Mouse (Mus musculus): Measurements from ENCODE around the gene Spop. TPM values are rescaled to one million over a fixed set of nuclear protein-coding genes. Genes with fewer than 3 reads are reported as not detected.

Gene Spop
- polyA plus RNA-seq (2021; fragmentation: Nextera tagmentation): 104 and 119 TPM in 2 replicates
- long read RNA-seq, experiment 1, transcript Spop-201 (10 exons, 3,063 nt): major isoform, 224 of 375 reads
- long read RNA-seq, experiment 1, transcript Spop-202 (11 exons, 2,881 nt): minor isoform, 69 of 375 reads
- long read RNA-seq, experiment 1, partial matches to known transcripts: 52 of 375 reads
- long read RNA-seq, experiment 1, other reads (novel, unspliced or antisense): 30 of 375 reads
- long read RNA-seq, experiment 2, transcript Spop-201 (10 exons, 3,063 nt): major isoform, 1,032 of 1,371 reads
- long read RNA-seq, experiment 2, transcript Spop-202 (11 exons, 2,881 nt): minor isoform, 200 of 1,371 reads
- long read RNA-seq, experiment 2, partial matches to known transcripts: 64 of 1,371 reads
- long read RNA-seq, experiment 2, other reads (novel, unspliced or antisense): 75 of 1,371 reads

DNA sequence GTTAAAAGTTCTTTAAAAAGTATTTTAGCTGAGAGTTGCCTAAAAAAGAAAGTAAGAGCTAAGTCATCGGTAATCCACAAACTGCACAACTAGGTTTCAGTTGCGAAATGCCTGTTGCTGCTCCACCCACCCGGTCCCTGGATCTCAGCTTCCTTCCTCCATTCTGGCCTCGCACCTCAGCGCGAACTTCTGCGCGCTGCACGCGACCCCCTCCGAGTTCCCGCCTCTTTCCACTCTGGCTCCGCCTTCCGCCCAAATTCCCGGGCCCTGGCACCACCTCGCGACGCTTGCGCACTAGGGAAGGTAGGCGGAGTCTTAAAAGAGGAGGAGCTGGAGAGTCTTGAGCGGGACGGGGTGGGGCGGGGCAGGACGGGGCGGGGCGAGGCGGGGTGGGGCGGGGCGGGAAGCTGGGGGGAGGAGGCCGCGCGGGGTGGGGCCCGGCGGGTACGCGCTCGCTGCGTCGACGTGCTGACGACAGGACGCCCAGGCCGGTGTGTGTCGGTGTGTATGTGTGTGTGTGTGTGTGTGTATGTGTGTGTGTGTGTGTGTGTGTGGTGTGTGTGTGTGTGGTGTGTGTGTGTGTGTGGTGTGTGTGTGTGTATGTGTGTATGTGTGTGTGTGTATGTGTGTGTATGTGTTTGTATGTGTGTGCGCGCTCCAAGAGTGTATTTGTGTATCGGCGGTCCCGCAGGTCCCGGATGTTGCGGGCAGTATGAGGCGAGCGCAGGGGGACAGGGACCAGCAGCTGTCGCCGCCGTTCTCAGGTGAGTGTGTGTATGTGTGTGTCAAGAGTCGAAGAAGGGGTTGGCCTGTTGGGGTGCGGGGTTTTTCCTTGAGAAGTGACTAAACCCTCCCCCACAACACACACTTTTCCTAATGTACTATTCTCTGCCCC is at the start of gene Spop:
Spop (plus strand) TSS at position 440 of the 895 bp plus-strand sequence.

DNA sequence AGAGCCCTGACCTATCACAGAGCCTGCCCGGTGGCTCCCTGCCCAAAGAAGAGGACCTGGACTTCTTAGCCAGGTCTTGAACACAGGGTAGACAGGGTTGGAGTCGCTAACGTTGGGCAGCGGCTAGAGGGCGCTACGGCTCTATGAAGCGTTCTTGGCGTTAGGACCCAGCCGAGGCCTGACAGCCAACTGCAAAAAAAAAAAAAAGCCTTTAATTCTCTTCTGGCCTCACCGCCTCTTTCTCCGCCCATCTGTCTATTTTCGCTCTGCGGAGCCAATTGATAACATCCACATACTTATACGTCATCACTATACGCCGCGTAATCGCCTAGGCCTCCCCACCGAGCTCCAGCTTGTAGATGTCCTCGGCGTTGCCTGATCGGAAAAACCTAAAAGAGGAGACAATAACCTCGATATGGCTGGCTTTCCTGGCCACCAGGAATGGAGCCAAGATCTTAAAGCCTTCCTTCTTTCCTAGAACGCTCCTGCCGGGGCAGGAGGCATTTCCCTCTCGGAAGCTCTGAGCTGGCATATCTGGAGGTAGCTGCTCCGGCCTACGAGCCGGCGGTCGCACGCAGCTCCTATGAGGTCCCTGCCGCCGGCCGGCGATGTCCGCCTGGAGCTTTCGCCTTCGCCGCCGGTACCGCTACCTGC is 29.4 kb upstream of the Spop start, which contains the start of gene Slc35b1:
Slc35b1 (plus strand) TSS at position 374 of the 654 bp plus-strand sequence.

DNA sequence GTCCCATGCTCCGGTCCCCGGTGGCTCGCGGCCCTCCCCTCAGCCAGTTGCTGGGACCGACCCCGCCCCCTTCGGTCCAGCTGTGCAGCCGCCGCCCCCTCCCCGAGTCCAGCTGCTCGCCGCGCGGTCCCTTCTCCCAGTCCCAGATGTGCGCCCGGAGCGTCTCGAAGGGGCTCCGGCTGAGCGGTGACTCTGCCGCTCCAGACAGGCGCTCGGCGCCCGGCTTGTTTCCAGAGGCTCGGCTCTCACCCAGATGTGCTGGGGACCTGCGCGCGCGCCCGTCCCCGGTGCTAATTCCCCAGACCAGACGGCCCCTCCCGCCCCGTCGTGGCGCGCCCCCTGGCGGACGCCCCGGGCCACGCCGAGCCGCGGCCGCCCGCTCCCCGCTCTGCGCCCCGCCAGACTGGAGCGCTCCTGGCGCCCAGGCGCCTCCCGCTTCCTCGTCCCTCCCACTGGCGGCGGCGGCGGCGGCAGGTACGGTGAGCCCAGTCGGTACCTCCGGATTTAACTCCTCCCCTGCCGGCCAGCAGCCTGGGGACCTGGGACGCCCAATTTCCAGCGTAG is 100.5 kb downstream of the Spop start, which contains the start of gene Nxph3:
Nxph3 (minus strand) TSS at position 273 of the 564 bp plus-strand sequence.

Other genes starting within 250 kb of the Spop start
- not detected in 2 replicates for gene Tac4, start 152.6 kb upstream of the Spop start, polyA plus RNA-seq (2021; fragmentation: Nextera tagmentation)
- gene Kat7, start 103.8 kb upstream of the Spop start, polyA plus RNA-seq (2021; fragmentation: Nextera tagmentation): 47.0 and 47.4 TPM in 2 replicates
- gene Fam117a, start 77.1 kb upstream of the Spop start, polyA plus RNA-seq (2021; fragmentation: Nextera tagmentation): 0.74 and 1.2 TPM in 2 replicates
- gene Slc35b1, start 29.4 kb upstream of the Spop start, polyA plus RNA-seq (2021; fragmentation: Nextera tagmentation): 93.4 and 96.9 TPM in 2 replicates
- gene Nxph3, start 100.5 kb downstream of the Spop start, polyA plus RNA-seq (2021; fragmentation: Nextera tagmentation): 0.93 and 1.7 TPM in 2 replicates
- gene Ngfr, start 173.7 kb downstream of the Spop start, polyA plus RNA-seq (2021; fragmentation: Nextera tagmentation): 2.2 and 2.3 TPM in 2 replicates

All from layer of hippocampus, adult 6 months (tissue).